Mouse (Mus musculus): Measurements from ENCODE around the gene Pgp.

DNA sequence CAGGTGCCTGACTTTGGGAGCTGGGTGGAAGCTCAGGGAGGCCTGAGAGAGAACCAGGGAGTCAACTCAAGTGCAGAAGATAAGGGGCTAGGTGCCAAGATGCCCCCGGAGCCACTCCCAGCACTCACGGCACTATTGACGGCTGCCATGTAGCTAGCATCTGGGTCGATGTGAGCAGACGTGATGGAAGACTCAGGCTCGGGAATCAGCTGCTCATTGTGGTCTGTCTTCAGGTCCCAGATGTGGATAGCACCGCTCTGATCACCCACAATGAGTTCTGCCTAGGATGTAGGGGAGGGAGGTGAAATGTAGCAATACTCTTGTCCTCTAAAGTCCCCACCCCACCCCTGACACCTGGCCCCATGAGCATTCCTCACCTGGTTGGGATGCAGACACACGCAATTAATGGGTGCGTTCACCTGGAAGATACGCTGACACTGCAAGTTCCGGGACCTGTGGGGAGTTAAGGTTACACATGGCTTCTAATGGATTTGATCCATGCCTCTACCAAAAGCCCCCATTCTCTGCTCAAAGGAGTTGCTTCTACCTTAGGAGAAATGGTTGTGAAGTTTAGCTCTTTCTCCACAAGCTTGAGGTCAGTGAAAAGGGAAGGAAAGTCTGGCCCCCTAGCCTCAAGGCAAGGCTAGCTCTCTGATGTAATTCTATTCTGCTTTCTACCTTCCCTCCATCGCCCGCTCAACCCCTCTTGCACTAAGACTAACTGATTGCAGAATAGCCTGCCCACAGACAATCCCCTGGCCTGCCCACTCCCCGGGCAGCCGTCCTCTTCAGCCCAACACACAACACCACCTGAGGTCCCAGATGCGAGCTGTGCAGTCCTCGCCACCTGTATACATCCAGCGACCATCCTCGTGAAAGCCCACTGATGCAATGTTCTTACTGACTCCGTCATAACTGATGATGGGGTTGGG is 7.1 kb downstream of the Pgp start:
- TF ChIP-seq CTCF (IDR thresholded peaks at IDR 0.05; ENCODE audit: low read depth, low read length) (no peak), GATA1 (IDR thresholded peaks at IDR 0.05; ENCODE audit: borderline replicate concordance, low read length) (no peak), POLR2AphosphoS5 (IDR thresholded peaks at IDR 0.05; ENCODE audit: insufficient replicate concordance, low read depth, low read length) (no peak), TAL1 (conservative IDR thresholded peaks at IDR 0.05; ENCODE audit: low read depth, low read length) (no peak)
